Mouse (Mus musculus) gastrocnemius, postnatal 4 days (tissue): ENCODE data around the gene Thrb. TPM values are rescaled to one million over a fixed set of nuclear protein-coding genes. Genes with fewer than 3 reads are reported as not detected.
"Not testable (repeated sequence)": the region's sequence is repeated elsewhere in the genome, so short reads cannot be mapped to it uniquely, and the experiment has no call there.

Experiments used
- DNase-seq, 2 experiments: peaks; one replicate each; pipeline ENCODE4 v3.0.0; 2021 to 2022; ENCODE audit warnings: low spot score in 2 of 2, mixed read lengths in 2 of 2
- total RNA-seq, 2 experiments: library from RNA; stranded (reverse); gene quantifications; 2 replicates each; pipeline ENCODE4 v1.2.3; 2021

The Thrb gene
- total RNA-seq, 2 experiments from 2014 or later = 1.1 to 2.6 TPM

DNA sequence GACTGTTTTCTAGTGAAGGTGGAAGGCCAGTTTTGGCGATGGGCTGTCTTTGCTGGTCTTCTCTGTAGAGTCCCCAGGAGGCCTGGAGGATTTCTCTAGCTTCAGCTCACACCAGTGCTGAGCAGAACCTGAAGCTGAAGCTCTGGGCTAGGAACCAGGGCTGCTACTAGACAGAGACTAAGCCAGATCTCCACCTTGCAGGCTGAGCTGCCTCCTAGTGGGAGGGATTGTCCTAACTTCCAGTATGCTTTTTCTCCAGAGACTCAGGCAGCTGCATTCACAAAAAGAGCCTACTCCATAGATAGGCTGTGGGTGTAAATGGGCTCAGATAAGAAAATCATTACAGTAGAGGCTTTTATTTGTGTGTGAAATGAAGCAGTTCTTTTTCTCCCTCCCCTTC, 267.4 kb downstream of the Thrb start:
- peak in 1 of 2 experiments; percentile 19 for DNase-seq

- DNase-seq = no peak
These were observed 269.5 kb downstream of the Thrb start for GRCm38 (mm10) chr14:17929585-17929984.

DNA sequence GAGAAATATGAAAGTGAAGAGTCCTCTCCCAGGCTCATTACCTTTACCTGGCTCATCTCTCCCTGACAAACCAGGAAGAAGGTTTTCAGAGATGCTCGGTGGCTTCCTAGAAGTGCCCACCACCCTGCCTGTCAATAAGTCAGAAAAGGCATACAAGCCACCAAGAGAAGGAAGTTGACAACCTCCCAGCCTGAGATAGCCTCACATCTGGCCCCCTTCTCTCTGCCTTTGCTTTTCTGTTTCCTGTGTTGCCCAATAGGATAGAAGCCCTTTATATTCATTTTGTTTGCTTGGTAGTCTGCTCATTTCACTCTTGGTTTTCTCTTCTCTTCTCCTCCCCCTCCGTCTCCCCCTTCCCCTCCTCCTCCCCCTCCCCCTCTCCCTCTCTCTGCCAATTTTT, 273.4 kb downstream of the Thrb start:
- DNase-seq = no peak

DNA sequence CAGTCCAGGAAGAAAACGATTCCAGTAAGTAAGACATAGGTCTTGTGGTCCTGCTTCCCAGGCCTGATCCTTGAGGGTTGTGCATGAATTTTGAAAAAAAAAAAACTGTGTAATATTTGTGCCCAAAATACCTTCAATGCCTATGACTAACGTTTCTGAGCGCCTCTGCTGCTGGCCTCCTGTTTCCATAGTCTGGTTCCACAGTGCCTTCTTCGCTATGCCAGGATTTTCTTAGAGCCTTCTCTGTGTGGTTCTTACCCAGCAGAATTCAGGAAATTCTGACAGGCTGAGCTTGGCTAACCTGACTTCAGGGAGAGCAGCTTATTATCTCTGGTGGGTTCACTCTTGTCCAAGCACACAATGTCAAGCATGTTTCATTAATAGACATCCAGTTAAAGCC, 274.7 kb downstream of the Thrb start:
- DNase-seq = not testable (repeated sequence)

DNA sequence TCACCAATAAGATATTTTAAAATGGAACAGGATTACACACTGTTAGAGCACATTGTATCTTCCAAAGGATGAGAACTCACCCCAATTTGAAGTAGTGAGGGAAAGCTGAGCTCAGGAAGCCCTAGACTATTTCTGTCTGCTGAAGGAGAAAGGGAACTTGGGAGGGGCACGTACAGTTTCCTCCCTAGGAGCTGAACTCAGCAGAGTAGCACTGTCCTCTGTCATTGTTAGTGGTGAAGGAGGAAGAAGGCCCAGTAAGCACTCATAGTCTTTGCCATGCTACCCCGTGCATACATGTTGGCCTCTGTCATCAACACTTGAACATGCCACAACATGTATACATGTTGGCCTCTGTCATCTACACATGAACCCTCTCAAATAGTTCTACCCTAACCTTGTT, 294.0 kb downstream of the Thrb start:
- no peak for DNase-seq

DNA sequence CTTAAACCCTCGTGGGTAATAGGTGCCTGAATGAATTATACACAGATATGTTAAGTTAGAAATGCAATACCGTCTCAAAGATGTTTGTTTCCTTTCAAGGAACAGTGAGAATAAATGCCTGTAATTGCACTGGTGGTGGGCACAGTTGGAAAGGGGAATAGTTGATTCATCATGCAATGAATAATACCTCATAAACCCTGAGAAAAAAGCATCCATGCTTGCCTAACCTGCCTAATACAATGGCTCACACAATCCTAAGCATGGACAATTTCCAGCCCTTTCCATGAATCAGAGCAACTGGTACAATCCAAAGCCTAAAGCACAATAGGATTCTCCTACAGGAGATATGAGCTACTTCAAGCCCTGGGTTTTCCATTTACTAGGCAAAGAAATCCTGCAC, 299.8 kb downstream of the Thrb start:
- no peak for DNase-seq

DNA sequence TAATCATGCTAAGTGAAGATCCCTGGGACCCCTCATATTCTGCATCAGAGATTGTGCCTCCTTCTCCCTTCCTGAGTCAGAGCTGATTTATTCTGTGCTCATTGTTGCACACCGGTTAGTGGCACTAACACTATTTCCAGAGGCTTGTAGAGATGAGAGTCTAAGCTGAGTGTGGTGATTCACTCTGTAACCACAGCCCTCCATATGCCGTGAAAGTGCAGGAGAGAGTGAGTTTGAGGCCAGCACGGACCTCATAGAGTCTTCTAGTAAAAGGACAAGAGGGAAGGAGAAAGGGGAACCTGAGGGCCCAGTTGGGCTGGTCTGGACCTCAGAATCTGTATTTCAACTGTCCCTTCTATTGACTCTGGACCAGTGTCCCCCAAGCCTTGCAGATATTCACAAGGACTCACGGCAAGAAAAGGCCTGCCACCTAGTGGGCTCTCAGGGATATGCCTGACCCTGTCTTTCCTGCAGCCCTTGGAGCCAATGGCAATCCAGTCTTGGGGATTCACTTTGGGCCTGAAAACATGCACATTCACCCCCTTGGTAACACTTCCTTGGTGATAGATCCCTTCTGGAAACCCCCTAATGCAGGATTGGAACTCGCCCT, 307.2 kb downstream of the Thrb start:
- peak in 1 of 2 experiments; percentile 35 for DNase-seq

GRCm38 (mm10) chr14:17972132-17972531, 312.1 kb downstream of the Thrb start:
- DNase-seq = no peak

DNA sequence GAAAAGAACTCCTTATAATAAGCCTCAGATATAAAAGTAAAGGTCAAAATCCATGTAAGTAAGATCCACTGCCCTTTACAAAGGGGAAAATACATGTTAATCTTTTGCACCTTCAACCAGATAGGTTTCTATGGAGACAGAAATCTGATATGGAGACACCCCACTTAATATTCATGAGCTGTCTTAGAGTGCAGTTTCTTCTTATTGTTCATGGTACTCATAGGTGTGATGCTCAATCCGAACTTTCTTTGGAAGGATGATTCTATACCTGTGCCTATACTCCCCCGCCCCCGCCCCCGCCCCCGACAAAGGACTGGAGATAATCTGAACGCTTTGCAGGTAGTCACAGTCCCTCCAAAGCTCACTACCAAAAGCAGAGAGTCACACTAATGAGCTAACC, 312.6 kb downstream of the Thrb start:
- no peak for DNase-seq

DNA sequence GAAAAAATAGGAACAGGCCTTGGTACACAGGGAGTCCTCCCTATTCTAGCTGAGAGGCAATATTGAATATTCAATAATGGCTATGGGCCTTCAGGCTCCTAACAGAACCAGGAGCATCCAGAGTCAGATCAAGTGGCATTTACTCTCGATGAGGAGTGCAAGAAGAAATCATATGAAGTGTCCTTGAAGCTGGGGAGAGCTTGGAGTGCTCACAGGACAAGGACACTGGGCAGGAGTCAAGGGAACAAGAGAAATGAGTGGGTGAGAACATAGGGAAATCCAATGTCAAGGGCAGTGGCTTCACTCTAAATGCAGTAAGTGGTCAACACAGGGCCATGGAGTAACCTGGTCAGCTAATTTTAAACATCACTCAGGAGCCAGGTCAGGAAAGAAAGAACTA, 315.7 kb downstream of the Thrb start:
- DNase-seq = no peak

- no peak for DNase-seq
These were observed 318.2 kb downstream of the Thrb start for GRCm38 (mm10) chr14:17978259-17978658.

GRCm38 (mm10) chr14:17981258-17981657, 321.2 kb downstream of the Thrb start:
- no peak for DNase-seq

- DNase-seq = no peak
These were observed 322.0 kb downstream of the Thrb start for GRCm38 (mm10) chr14:17982017-17982416.

DNA sequence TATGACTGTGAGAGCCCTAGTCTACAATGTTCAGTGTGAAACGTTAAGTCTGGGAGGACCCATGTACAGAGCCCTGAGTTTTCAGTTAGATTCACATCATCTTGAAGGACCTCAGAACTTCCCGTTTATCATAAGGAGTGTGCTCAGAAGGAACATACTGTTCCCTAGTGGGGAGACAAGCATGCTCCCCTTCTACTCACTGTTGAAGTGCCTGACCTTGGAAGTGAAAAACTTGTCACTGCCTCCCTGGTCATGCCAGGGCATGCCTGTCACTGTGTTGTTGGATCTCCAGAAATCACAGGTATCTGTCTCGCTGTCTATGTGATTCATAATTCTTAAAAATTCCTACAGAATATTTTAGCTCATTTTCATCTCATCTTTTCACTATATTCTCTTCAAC, 323.3 kb downstream of the Thrb start:
- no peak for DNase-seq

GRCm38 (mm10) chr14:17983839-17984238, 323.8 kb downstream of the Thrb start:
- DNase-seq = no peak

GRCm38 (mm10) chr14:17988580-17988979, 328.5 kb downstream of the Thrb start:
- no peak for DNase-seq

DNA sequence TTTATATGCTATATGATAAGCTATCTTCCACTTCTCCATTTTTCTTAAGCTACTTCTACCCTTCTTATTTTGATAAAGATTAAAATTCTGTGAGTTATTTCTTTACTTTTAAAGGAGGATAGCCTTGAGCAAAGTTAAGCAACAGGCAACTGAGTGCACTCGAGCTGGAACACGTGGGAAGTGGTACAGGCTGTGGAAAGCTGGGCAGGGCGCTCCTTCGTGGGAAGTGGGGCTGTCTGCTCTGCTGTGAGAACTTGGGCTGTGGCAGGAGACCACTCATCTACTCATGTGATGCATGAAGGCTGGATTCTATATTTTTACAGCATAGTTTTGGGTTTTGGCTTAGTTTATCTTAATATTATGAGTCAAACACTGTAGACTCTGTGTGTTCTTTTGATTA, 329.1 kb downstream of the Thrb start:
- no peak for DNase-seq

- DNase-seq = no peak
These were observed 330.1 kb downstream of the Thrb start for GRCm38 (mm10) chr14:17990186-17990585.

DNA sequence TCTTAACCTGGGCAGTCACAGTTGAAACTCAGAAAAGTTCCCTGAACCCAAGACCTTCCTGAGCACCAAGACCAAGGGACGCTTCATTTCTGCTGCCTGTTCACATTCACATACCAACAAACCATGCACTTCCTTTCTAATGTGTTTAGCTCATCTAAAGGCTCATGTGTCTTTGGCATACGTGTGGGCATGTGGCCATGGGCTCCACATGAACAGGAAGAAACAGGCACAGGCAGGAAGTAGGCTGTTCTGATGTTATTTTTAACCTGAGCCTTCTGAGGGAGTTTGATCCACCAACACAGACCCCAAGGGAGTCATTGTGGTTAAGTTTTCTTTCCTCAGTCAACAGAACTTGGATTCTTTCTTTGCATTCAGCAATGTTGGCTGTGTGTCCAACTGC, 341.8 kb downstream of the Thrb start:
- no peak for DNase-seq

GRCm38 (mm10) chr14:18003686-18004085, 343.6 kb downstream of the Thrb start:
- DNase-seq = no peak

DNA sequence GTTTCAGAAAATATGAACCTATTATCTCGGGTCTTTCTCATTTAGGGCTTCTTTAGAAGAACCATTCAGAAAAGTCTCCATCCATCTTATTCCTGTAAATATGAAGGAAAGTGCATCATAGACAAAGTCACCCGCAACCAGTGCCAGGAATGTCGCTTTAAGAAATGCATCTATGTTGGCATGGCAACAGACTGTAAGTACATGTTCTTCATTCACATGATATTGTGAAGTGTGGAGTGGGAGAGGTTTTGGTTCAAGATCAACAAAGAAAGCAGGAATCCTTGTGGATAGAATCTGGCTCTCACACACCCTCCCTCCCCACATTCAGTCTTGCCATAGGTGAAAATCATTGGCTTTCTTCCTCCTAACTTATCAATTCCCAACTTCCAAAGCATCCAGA, 348.5 kb downstream of the Thrb start:
- no peak for DNase-seq

DNA sequence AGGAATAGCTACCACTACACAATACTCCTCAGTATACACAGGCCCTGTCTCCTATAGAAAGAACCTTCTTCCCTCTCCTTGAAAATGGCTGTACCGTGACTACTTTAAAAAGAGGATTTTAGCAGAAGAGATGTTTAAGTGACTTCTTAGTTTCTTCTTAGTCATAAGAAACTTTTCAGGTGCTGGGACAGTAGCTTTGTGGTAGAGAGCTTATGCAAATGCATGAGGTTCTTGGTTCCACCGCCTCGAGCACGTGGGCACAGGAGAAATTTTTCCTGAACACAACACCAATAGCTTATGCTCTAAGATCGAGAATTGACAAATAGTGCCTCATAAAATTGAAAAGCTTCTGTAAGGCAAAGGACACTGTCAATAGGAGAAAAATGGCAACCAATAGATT, 356.5 kb downstream of the Thrb start:
- DNase-seq = no peak

DNA sequence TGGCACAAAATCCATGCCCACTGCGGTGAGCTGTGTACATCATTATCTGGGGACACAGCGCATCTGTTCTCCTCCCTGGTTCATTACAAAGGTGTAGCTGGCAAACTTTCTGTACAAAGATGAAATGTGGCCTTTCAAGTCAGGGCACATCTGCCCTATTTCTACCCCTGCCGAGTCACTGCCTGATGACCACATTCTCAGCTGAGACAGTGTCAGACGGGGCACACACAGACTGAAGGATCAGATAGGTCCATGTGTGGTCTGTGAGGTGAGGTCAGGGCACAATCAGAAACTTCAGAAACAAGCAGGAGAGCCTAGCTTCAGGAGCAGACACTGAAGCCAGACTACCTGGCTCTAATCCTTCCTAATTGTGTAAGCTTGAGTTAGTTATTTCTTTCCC, 360.1 kb downstream of the Thrb start:
- DNase-seq = no peak

DNA sequence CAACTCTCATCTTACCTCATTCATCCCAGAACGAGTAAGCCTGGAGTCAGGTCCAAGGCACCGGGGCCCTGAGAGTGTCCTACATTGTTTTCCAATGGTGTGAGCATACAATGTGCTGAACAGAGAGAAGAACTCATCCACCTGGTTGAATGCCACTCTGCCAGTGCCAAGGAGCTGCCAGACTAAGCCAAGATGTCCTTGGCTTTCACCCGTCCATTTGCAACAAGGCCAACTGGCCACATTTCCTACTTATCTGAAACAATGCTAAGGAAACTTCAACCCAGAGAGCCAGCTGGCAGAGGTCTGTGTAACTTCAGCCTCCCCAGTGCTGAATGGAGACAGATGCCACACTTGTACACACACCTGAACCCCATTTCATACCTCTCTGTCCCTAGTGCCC, 360.6 kb downstream of the Thrb start:
- DNase-seq = no peak
